8 mouse cellular contexts compared by ENCODE assay signal in genomic region chr12:69360997-69361899, GRCm38 (mm10). TPM values are rescaled to one million over a fixed set of nuclear protein-coding genes. Genes with fewer than 3 reads are reported as not detected.
A peak's percentile ranks its signal among the peaks of the same experiment; 100 is the strongest.
DNase-seq lines count a peak whose midpoint lies in the region; ATAC-seq and TF ChIP-seq lines count a peak whose summit lies in the region.
"Not testable (repeated sequence)": the region's sequence is repeated elsewhere in the genome, so short reads cannot be mapped to it uniquely, and the experiment has no call there.

No protein-coding gene starts in this region.

- not testable (repeated sequence) for H3K4me1 ChIP-seq in ES-E14 (ENCODE audit: control insufficient read depth in 2 of 2, insufficient read depth in 2 of 2, low read length in 2 of 2, poor library complexity in 1 of 2); forebrain, embryonic 16.5 days (replicated peaks; ENCODE audit: control insufficient read depth, insufficient read depth, low read length); lung, embryonic 14.5 days (ENCODE audit: insufficient read depth); olfactory bulb, adult 2 months (ENCODE audit: control insufficient read depth, insufficient read depth, low read length); thymus, adult 2 months (replicated peaks; ENCODE audit: control insufficient read depth, insufficient read depth, low read length)

- H3K36me3 ChIP-seq in ES-E14 (ENCODE audit: control insufficient read depth, insufficient read depth, low read length, poor library complexity, severe bottlenecking); forebrain, embryonic 16.5 days (ENCODE audit: control insufficient read depth, insufficient read depth); lung, embryonic 14.5 days (ENCODE audit: insufficient read depth); thymus, adult 2 months (ENCODE audit: control insufficient read depth, insufficient read depth, low read length): not testable (repeated sequence)

- TF ChIP-seq CTCF in layer of hippocampus, adult 2 months (conservative IDR thresholded peaks at IDR 0.05), result peak; percentile 50
- TF ChIP-seq CTCF in lung, embryonic 14.5 days (IDR thresholded peaks at IDR 0.05; ENCODE audit: low read depth); olfactory bulb, adult 2 months (IDR thresholded peaks at IDR 0.05; ENCODE audit: insufficient read depth, low read depth, low read length); thymus, adult 2 months (IDR thresholded peaks at IDR 0.05; ENCODE audit: borderline replicate concordance, control insufficient read depth, extremely low read depth, insufficient read depth, low read length, poor library complexity): not testable (repeated sequence)

- TF ChIP-seq POLR2A in olfactory bulb, adult 2 months (IDR thresholded peaks at IDR 0.05; ENCODE audit: insufficient read depth, low read depth, low read length), result peak; percentile 53; the same call in 1 of the 2 replicates
- peak; percentile 84 for TF ChIP-seq POLR2A in thymus, adult 2 months (IDR thresholded peaks at IDR 0.05; ENCODE audit: control insufficient read depth, extremely low read depth, insufficient read depth, low read length, poor library complexity)

- in situ Hi-C loops in ES-E14 (cut with MboI; ENCODE audit: low sequenced_read_pairs in 2 of 2, unreplicated experiment in 2 of 2), result not testable (repeated sequence)

- DNase-seq in ES-E14 (ENCODE audit: low read depth, low spot score), result peak; percentile 92
- DNase-seq in cerebellum, adult 11-12 months, result peak; percentile 99
- DNase-seq in heart, postnatal 36 days, result peak; percentile 100
- peak; percentile 98 to 100 for DNase-seq in layer of hippocampus, adult 2 months (ENCODE audit: low spot score in 2 of 2)
- DNase-seq in lung, embryonic 14.5 days, result peak; percentile 99
- DNase-seq in thymus, adult 2 months, result peak; percentile 99

- H3K4me3 ChIP-seq in ES-E14 (ENCODE audit: insufficient read depth in 1 of 2, low read depth in 1 of 2, low read length in 2 of 2, poor library complexity in 1 of 2, severe bottlenecking in 1 of 2), result peak overlapping the region; percentile 65 to 90
- peak overlapping the region; percentile 66 for H3K4me3 ChIP-seq in forebrain, embryonic 16.5 days (replicated peaks; ENCODE audit: low read length)
- peak overlapping the region; percentile 70 for H3K4me3 ChIP-seq in layer of hippocampus, adult 2 months
- peak overlapping the region; percentile 51 for H3K4me3 ChIP-seq in lung, embryonic 14.5 days (ENCODE audit: low read depth, low read length)
- peak overlapping the region; percentile 40 for H3K4me3 ChIP-seq in olfactory bulb, adult 2 months (ENCODE audit: insufficient read depth, low read depth, low read length)
- H3K4me3 ChIP-seq in thymus, adult 2 months (ENCODE audit: control insufficient read depth, insufficient read depth, low read length), result peak overlapping the region; percentile 53

- H3K9me3 ChIP-seq in ES-E14 (ENCODE audit: control insufficient read depth, insufficient read depth, low read depth, low read length); forebrain, embryonic 16.5 days (ENCODE audit: control insufficient read depth, low read length); lung, embryonic 14.5 days (ENCODE audit: low read depth, low read length): not testable (repeated sequence)

- H3K27me3 ChIP-seq in forebrain, embryonic 16.5 days (replicated peaks; ENCODE audit: control insufficient read depth, insufficient read depth, low read length); lung, embryonic 14.5 days (ENCODE audit: insufficient read depth, low read length); thymus, adult 2 months (ENCODE audit: control insufficient read depth, insufficient read depth, low read length): not testable (repeated sequence)

- H3K9ac ChIP-seq in ES-E14 (ENCODE audit: insufficient read depth, low read depth, low read length, poor library complexity, severe bottlenecking), result peak overlapping the region; percentile 63
- H3K9ac ChIP-seq in forebrain, embryonic 16.5 days (replicated peaks; ENCODE audit: low read depth, low read length), result peak overlapping the region; percentile 73
- peak overlapping the region; percentile 68 for H3K9ac ChIP-seq in lung, embryonic 14.5 days

- peak; percentile 96 for ATAC-seq in forebrain, embryonic 16.5 days
- peak; percentile 94 for ATAC-seq in lung, embryonic 14.5 days (ENCODE audit: insufficient read depth)

- peak overlapping the region; percentile 45; the same call in 1 of the 2 replicates for H3K27ac ChIP-seq in ES-E14 (ENCODE audit: insufficient read depth, low read depth, low read length, poor library complexity, severe bottlenecking)
- H3K27ac ChIP-seq in forebrain, embryonic 16.5 days (ENCODE audit: low read length), result peak overlapping the region; percentile 96
- peak overlapping the region; percentile 94 for H3K27ac ChIP-seq in layer of hippocampus, adult 2 months
- H3K27ac ChIP-seq in lung, embryonic 14.5 days (ENCODE audit: low read depth), result peak overlapping the region; percentile 98
- peak overlapping the region; percentile 6; the same call in 1 of the 2 replicates for H3K27ac ChIP-seq in olfactory bulb, adult 2 months (ENCODE audit: insufficient read depth, low read depth, low read length)
- H3K27ac ChIP-seq in thymus, adult 2 months (ENCODE audit: control insufficient read depth, insufficient read depth, low read length), result peak overlapping the region; percentile 99

- intact Hi-C loops in heart, postnatal 36 days (cut with DNase I), result not testable (repeated sequence)

- peak overlapping the region; percentile 78 for H3K4me2 ChIP-seq in forebrain, embryonic 16.5 days (ENCODE audit: low read length)
- H3K4me2 ChIP-seq in lung, embryonic 14.5 days, result peak overlapping the region; percentile 88

- under 1% methylated on average over 39 of the region's 50 CpGs for WGBS in forebrain, embryonic 16.5 days
- WGBS in lung, embryonic 14.5 days, result under 1% methylated on average over 39 of the region's 50 CpGs
- 1% methylated on average over 42 of the region's 50 CpGs for WGBS in olfactory bulb, adult 2 months
- WGBS in thymus, adult 2 months, result under 1% methylated on average over 41 of the region's 50 CpGs

TF ChIP-seq in ES-E14, 5 proteins besides CTCF, POLR2A, EP300 and RAD21:
- peak; percentile 36; the same call in 1 of the 2 replicates for TF ChIP-seq MAFK (IDR thresholded peaks at IDR 0.05; ENCODE audit: insufficient read depth, low read depth, low read length)

RNA-seq across cellular contexts. Expression of gene Nemf, which starts 4.3 kb away (rescaled TPM):
- 46.9 and 47.9 TPM in 2 replicates for total RNA-seq in ES-E14 (2012; rRNA removed)
- polyA plus RNA-seq in forebrain, embryonic 16.5 days (2015; fragmentation: Nextera tagmentation; extraction: Ambion mirVana), result 87.6 and 94.4 TPM in 2 replicates
- 10 to 100 TPM; 22.3 to 24.1 TPM for total RNA-seq in heart, postnatal 36 days (2021)
- total RNA-seq in layer of hippocampus, adult 2 months (2021), result 10 to 100 TPM; 50.0 to 50.2 TPM
- 79.3 and 84.8 TPM in 2 replicates for polyA plus RNA-seq in lung, embryonic 14.5 days (2014; fragmentation: Nextera tagmentation; extraction: Ambion mirVana)
- not detected in 2 replicates for polyA plus RNA-seq in olfactory bulb, adult 2 months (2012; ENCODE audit: insufficient read depth, insufficient read length, low replicate concordance, missing spikeins)
- 7.3 and 8.5 TPM in 2 replicates for polyA plus RNA-seq in thymus, adult 2 months (2012; rRNA removed)

RNA-seq across cellular contexts. Expression of gene Arf6, which starts 10.7 kb away (rescaled TPM):
- 74.7 and 89.3 TPM in 2 replicates for total RNA-seq in ES-E14 (2012; rRNA removed)
- 22.2 and 27.6 TPM in 2 replicates for polyA plus RNA-seq in forebrain, embryonic 16.5 days (2015; fragmentation: Nextera tagmentation; extraction: Ambion mirVana)
- total RNA-seq in heart, postnatal 36 days (2021), result 10 to 100 TPM; 37.2 to 39.8 TPM
- 10 to 100 TPM; 50.1 to 50.3 TPM for total RNA-seq in layer of hippocampus, adult 2 months (2021)
- polyA plus RNA-seq in lung, embryonic 14.5 days (2014; fragmentation: Nextera tagmentation; extraction: Ambion mirVana), result 59.9 and 61.8 TPM in 2 replicates
- 607 TPM in 1 of 2 replicates, not detected in the other for polyA plus RNA-seq in olfactory bulb, adult 2 months (2012; ENCODE audit: insufficient read depth, insufficient read length, low replicate concordance, missing spikeins)
- 226 and 341 TPM in 2 replicates for polyA plus RNA-seq in thymus, adult 2 months (2012; rRNA removed)

RNA-seq across cellular contexts. Expression of gene Gm9887, which starts 11.0 kb away (rescaled TPM):
- total RNA-seq in ES-E14 (2012; rRNA removed), result 1.4 and 2.6 TPM in 2 replicates
- polyA plus RNA-seq in forebrain, embryonic 16.5 days (2015; fragmentation: Nextera tagmentation; extraction: Ambion mirVana), result 0.62 TPM in 1 of 2 replicates, not detected in the other
- total RNA-seq in heart, postnatal 36 days (2021), result not detected
- total RNA-seq in layer of hippocampus, adult 2 months (2021), result 1 to 10 TPM in 1 of 2 experiments, under 1 TPM in 1; 0.61 to 1.1 TPM
- polyA plus RNA-seq in lung, embryonic 14.5 days (2014; fragmentation: Nextera tagmentation; extraction: Ambion mirVana), result 2.0 and 2.2 TPM in 2 replicates
- polyA plus RNA-seq in olfactory bulb, adult 2 months (2012; ENCODE audit: insufficient read depth, insufficient read length, low replicate concordance, missing spikeins), result not detected in 2 replicates
- polyA plus RNA-seq in thymus, adult 2 months (2012; rRNA removed), result 1.1 and 2.8 TPM in 2 replicates

Comparison
In these comparisons a context has a peak if more than half of its experiments do, and no peak if none do; other contexts are left out.
1. Peak in every context shown above with its lines: DNase-seq, ATAC-seq, H3K4me3 ChIP-seq and H3K27ac ChIP-seq.
2. H3K27ac ChIP-seq: peak in every context shown above with its lines; median percentile 99 in thymus, adult 2 months; 98 in lung, embryonic 14.5 days; 96 in forebrain, embryonic 16.5 days; 94 in layer of hippocampus, adult 2 months; 45 in ES-E14; 6 in olfactory bulb, adult 2 months.